Mouse (Mus musculus) liver, adult 2 months (tissue): ENCODE data around the gene Ywhab. TPM values are rescaled to one million over a fixed set of nuclear protein-coding genes. Genes with fewer than 3 reads are reported as not detected.

ENCODE experiments used
- DNase-seq: peaks from one replicate; pipeline ENCODE4 v3.0.0-alpha.2; 2011; ENCODE audit warnings: low read depth, low spot score; ENCODE audit errors: extremely low read depth
- H3K27ac ChIP-seq: fragments of 200-500 bp; replicated peaks from 2 replicates; pipeline ENCODE4 v1.5.1; 2012; ENCODE audit warnings: low read depth, mild to moderate bottlenecking, control low read depth, inconsistent platforms, low read length; ENCODE audit not compliant: insufficient read depth
- H3K27me3 ChIP-seq: fragments of 200-500 bp; 2 replicates; pipeline ENCODE4 v1.6.1; 2012; ENCODE audit warnings: mild to moderate bottlenecking, moderate library complexity, low read length, inconsistent platforms; ENCODE audit not compliant: control insufficient read depth, insufficient read depth
- H3K36me3 ChIP-seq: fragments of 200-500 bp; 2 replicates; pipeline ENCODE4 v1.6.1; 2012; ENCODE audit warnings: low read length, inconsistent platforms; ENCODE audit not compliant: control insufficient read depth, insufficient read depth
- H3K4me1 ChIP-seq: fragments of 200-500 bp; 2 replicates; pipeline ENCODE4 v1.6.1; 2011; ENCODE audit warnings: low read length; ENCODE audit not compliant: control insufficient read depth, insufficient read depth
- H3K4me3 ChIP-seq: fragments of 200-500 bp; 2 replicates; pipeline ENCODE4 v1.5.1; 2011; ENCODE audit warnings: low read depth, mild to moderate bottlenecking, control low read depth, low read length, moderate library complexity; ENCODE audit not compliant: insufficient read depth
- H3K79me2 ChIP-seq: fragments of 200-500 bp; 2 replicates; pipeline ENCODE4 v1.6.1; 2012; ENCODE audit warnings: inconsistent platforms, mild to moderate bottlenecking, low read length, moderate library complexity; ENCODE audit not compliant: control insufficient read depth, insufficient read depth
- H3K9ac ChIP-seq: fragments of 200-500 bp; 2 replicates; pipeline ENCODE4 v1.6.1; 2012; ENCODE audit warnings: low read depth, mild to moderate bottlenecking, control low read depth, inconsistent platforms, low read length
- CTCF ChIP-seq: fragments of 200-500 bp; IDR thresholded peaks from 2 replicates; pipeline ENCODE4 v1.5.1; 2011; ENCODE audit warnings: low read depth, low read length, control low read depth
- POLR2A ChIP-seq: fragments of 200-500 bp; IDR thresholded peaks from 2 replicates; pipeline ENCODE4 v1.6.1; 2011; ENCODE audit warnings: low read length, control low read depth; ENCODE audit not compliant: insufficient read depth; ENCODE audit errors: extremely low read depth
- WGBS: fragments of 180-500 bp; shearing (Covaris S2); methylation state at CpG from one replicate; pipeline ENCODE4 v1.1.7; 2018; 5-methylcytosine and 5-hydroxymethylcytosine counted together
- polyA plus RNA-seq: library from polyadenylated mRNA; depleted of rRNA; stranded (reverse); fragments of >200 nt; gene quantifications from 2 replicates; pipeline ENCODE4 v1.2.3, GENCODE M21; 2012
- total RNA-seq: library from RNA; depleted of rRNA; stranded (reverse); fragments of >200 nt; gene quantifications from 2 replicates; pipeline ENCODE4 v1.2.3, GENCODE M21; 2014

Gene Ywhab
- total and polyA plus RNA-seq, 2 experiments: 16.9 to 36.3 TPM

- H3K36me3 ChIP-seq: no peaks in the 10 kb centered on the region
- TF ChIP-seq POLR2A (no peak), CTCF (no peak)
- H3K4me3 ChIP-seq: no peak overlapping the region
- H3K4me1 ChIP-seq: peaks cover 2% of the 10 kb centered on the region
- WGBS: 95% methylated on average over 3 of the region's 3 CpGs
- H3K27me3 ChIP-seq: no peaks in the 10 kb centered on the region
- peaks cover 19% of the 10 kb centered on the region; the same call in 1 of the 2 replicates for H3K79me2 ChIP-seq
- DNase-seq: no peak
- H3K27ac ChIP-seq: no peak overlapping the region
- H3K9ac ChIP-seq: no peak overlapping the region
These were observed 7.9 kb downstream of the Ywhab start for GRCm38 (mm10) chr2:164002637-164003036.

- 80% methylated on average over 5 of the region's 5 CpGs for WGBS
- no peak overlapping the region for H3K4me3 ChIP-seq
- H3K36me3 ChIP-seq: no peaks in the 10 kb centered on the region
- no peak overlapping the region for H3K27ac ChIP-seq
- TF ChIP-seq POLR2A (no peak), CTCF (no peak)
- peaks cover 8% of the 10 kb centered on the region for H3K4me1 ChIP-seq
- peaks cover 29% of the 10 kb centered on the region; the same call in 1 of the 2 replicates for H3K79me2 ChIP-seq
- H3K27me3 ChIP-seq: no peaks in the 10 kb centered on the region
- H3K9ac ChIP-seq: no peak overlapping the region
- no peak for DNase-seq
These were observed 9.7 kb downstream of the Ywhab start for GRCm38 (mm10) chr2:164004503-164004902.

- no peak overlapping the region for H3K27ac ChIP-seq
- no peak overlapping the region for H3K9ac ChIP-seq
- peaks cover 34% of the 10 kb centered on the region; the same call in 1 of the 2 replicates for H3K79me2 ChIP-seq
- DNase-seq: peak; percentile 67
- TF ChIP-seq CTCF: no peak
- H3K36me3 ChIP-seq: peaks cover 3% of the 10 kb centered on the region; the same call in 1 of the 2 replicates
- peaks cover 13% of the 10 kb centered on the region for H3K4me1 ChIP-seq
- no peak overlapping the region for H3K4me3 ChIP-seq
- WGBS: 48% methylated on average over 10 of the region's 10 CpGs
- H3K27me3 ChIP-seq: no peaks in the 10 kb centered on the region
These were observed 12.2 kb downstream of the Ywhab start for GRCm38 (mm10) chr2:164006932-164007331.

GRCm38 (mm10) chr2:164007547-164007946, 12.8 kb downstream of the Ywhab start:
- TF ChIP-seq POLR2A (no peak), CTCF (no peak)
- no peak for DNase-seq
- 93% methylated on average over 8 of the region's 8 CpGs for WGBS
- no peak overlapping the region for H3K9ac ChIP-seq
- no peak overlapping the region for H3K4me3 ChIP-seq
- peaks cover 34% of the 10 kb centered on the region; the same call in 1 of the 2 replicates for H3K79me2 ChIP-seq
- H3K4me1 ChIP-seq: peaks cover 13% of the 10 kb centered on the region
- H3K27ac ChIP-seq: no peak overlapping the region
- peaks cover 9% of the 10 kb centered on the region for H3K36me3 ChIP-seq
- H3K27me3 ChIP-seq: no peaks in the 10 kb centered on the region

GRCm38 (mm10) chr2:164007987-164008545, 13.3 kb downstream of the Ywhab start:
- peaks cover 13% of the 10 kb centered on the region for H3K4me1 ChIP-seq
- TF ChIP-seq CTCF (no peak), POLR2A (no peak)
- WGBS: 76% methylated on average over 2 of the region's 2 CpGs

GRCm38 (mm10) chr2:164009227-164009626, 14.5 kb downstream of the Ywhab start:
- peaks cover 13% of the 10 kb centered on the region for H3K4me1 ChIP-seq
- 53% methylated on average over 6 of the region's 6 CpGs for WGBS
- H3K9ac ChIP-seq: no peak overlapping the region; the same call in 1 of the 2 replicates
- no peak overlapping the region for H3K4me3 ChIP-seq
- DNase-seq: peak; percentile 69
- H3K36me3 ChIP-seq: peaks cover 21% of the 10 kb centered on the region
- H3K79me2 ChIP-seq: peaks cover 25% of the 10 kb centered on the region; the same call in 1 of the 2 replicates
- H3K27me3 ChIP-seq: no peaks in the 10 kb centered on the region
- H3K27ac ChIP-seq: peak overlapping the region; percentile 57
- TF ChIP-seq POLR2A: no peak
- no peak for TF ChIP-seq CTCF

More at GRCm38 (mm10) chr2:164007987-164008545, 13.3 kb downstream of the Ywhab start:
- DNase-seq: no peak
- Histone ChIP-seq H3K27me3 (no peaks in the 10 kb centered on the region), H3K27ac (peak overlapping the region; percentile 27; the same call in 1 of the 2 replicates), H3K36me3 (peaks cover 12% of the 10 kb centered on the region), H3K79me2 (peaks cover 34% of the 10 kb centered on the region; the same call in 1 of the 2 replicates), H3K9ac (no peak overlapping the region), H3K4me3 (no peak overlapping the region)
